Mouse (Mus musculus) ovary, postnatal 10 days (tissue): ENCODE results near the gene Olfr1508.
"Not testable (repeated sequence)": the region's sequence is repeated elsewhere in the genome, so short reads cannot be mapped to it uniquely, and the experiment has no call there.

Source experiments
- DNase-seq: peaks from one replicate; pipeline ENCODE4 v3.0.0; 2022; ENCODE audit warnings: low spot score

Olfr1508 gene

DNA sequence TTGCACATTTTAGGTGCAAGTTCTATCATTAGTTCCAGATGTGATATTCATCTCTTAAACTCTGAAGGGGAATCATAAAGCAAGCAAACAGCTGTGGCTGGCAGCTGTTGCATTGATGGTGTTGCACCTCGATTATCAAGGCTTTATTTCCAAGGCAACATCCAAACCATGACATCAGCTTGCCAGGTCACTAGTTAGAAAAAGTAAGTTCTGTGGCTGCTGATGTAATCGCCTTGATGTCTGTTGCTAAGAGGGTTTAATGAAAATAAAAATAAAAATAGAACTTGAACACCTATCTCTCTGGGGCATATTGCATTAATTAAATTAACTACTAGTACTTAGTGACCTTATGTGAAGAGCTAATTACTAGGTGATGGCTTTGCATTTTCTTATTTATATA, at the start of gene Olfr1508:
TSS of gene Olfr1508 (minus strand) at position 101 of the 400 bp plus-strand sequence.
- no peak for DNase-seq

DNA sequence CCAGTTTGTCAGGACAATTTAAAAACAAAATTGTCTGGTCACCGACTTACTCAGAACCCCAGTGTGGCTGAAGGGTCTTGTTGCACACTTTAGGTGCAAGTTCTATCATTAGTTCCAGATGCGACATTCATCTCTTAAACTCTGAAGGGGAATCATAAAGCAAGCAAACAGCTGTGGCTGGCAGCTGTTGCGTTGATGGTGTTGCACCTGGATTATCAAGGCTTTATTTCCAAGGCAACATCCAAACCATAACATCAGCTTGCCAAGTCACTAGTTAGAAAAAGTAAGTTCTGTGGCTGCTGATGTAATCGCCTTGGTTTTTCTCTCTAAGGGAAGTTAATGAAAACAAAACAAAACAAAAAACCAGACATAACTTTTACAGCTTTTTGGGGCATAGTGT, 28.2 kb upstream of the Olfr1508 start, which contains the start of gene Olfr1507:
TSS of gene Olfr1507 (minus strand) at position 234 of the 400 bp plus-strand sequence.
- DNase-seq: no peak

GRCm38 (mm10) chr14:52465738-52466137, 1.6 kb downstream of the Olfr1508 start:
- DNase-seq: no peak

GRCm38 (mm10) chr14:52461928-52462327, 5.4 kb downstream of the Olfr1508 start:
- no peak for DNase-seq

GRCm38 (mm10) chr14:52451138-52451537, 16.2 kb downstream of the Olfr1508 start:
- no peak for DNase-seq

DNA sequence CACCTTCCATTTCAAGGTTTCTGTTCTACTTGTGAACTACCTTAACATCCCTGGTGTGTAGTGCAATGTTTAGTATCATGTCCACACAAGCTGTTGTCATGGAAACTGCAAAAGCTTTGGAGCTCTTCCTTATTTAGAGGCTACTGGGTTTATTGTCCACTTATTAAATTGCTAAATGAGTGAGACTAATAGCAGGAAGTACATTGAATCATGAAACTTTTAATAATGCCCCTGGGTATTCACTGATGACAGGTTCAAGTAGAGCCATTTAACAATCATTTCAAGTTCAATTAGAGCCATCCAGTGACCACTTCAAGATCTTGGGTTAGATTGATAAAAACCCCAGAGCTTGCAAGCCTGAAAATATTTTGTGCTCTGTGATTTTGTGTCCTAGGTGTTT, 24.6 kb downstream of the Olfr1508 start, which contains the start of gene Olfr1509:
TSS of gene Olfr1509 (plus strand) at position 301 of the 400 bp plus-strand sequence.
- DNase-seq: no peak

- DNase-seq: no peak
Observed at GRCm38 (mm10) chr14:52427686-52428085, 39.6 kb downstream of the Olfr1508 start.

DNA sequence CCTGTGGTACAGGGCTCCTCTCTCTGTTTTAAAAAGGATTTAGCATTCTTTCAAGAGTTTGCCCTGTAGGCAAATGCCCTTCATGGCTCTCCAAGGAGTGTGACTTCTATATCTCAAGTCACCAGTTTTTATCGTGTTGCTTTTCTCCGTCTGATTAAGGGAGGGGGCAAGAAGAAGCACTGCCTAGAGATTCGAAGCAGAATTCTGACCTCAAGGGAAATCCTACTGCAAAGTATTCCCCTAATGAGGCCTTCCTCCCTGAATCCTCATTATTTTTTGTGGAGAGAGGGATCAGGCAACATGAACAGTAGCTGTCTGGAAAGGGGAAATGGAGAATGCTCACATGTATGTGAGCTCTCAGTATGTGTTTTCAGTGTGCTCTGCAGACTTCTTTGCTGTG, 53.0 kb downstream of the Olfr1508 start, which contains the start of gene Olfr1510:
TSS of gene Olfr1510 (minus strand) at position 101 of the 400 bp plus-strand sequence.
- DNase-seq: no peak

GRCm38 (mm10) chr14:52410142-52410919, 57.0 kb downstream of the Olfr1508 start:
- not testable (repeated sequence) for DNase-seq
